Mouse (Mus musculus) CH12.LX (cell line): ENCODE data around the gene Igsf8. TPM values are rescaled to one million over a fixed set of nuclear protein-coding genes. Genes with fewer than 3 reads are reported as not detected.

Experiments used
- DNase-seq: peaks from one replicate; pipeline ENCODE4 v3.0.0-alpha.2; 2013; ENCODE audit errors: extremely low read depth
- H3K27ac ChIP-seq: 2 replicates; pipeline ENCODE4 v1.5.1; 2012; ENCODE audit warnings: low read depth, mild to moderate bottlenecking, control low read depth, moderate library complexity; ENCODE audit not compliant: insufficient read depth
- H3K27me3 ChIP-seq: replicated peaks from 2 replicates; pipeline ENCODE3; 2012; ENCODE audit warnings: inconsistent platforms
- H3K36me3 ChIP-seq, 2 experiments: replicated peaks in 1 of 2; 2 replicates each; pipeline versions ENCODE3 to v1.6.1; 2012; ENCODE audit warnings: inconsistent platforms in 1 of 2, low read length in 1 of 2, mild to moderate bottlenecking in 1 of 2, mixed read lengths in 1 of 2, moderate library complexity in 1 of 2; ENCODE audit not compliant: control insufficient read depth in 1 of 2, insufficient read depth in 1 of 2
- H3K4me1 ChIP-seq, 2 experiments: 2 replicates each; pipeline ENCODE4 v1.6.1; 2012; ENCODE audit warnings: inconsistent platforms in 1 of 2, moderate library complexity in 1 of 2; ENCODE audit not compliant: insufficient read depth in 2 of 2, control insufficient read depth in 1 of 2
- H3K4me2 ChIP-seq: 2 replicates; pipeline ENCODE4 v1.6.1; 2012; ENCODE audit warnings: low read depth, mild to moderate bottlenecking, control low read depth; ENCODE audit not compliant: poor library complexity, insufficient read depth, severe bottlenecking
- H3K4me3 ChIP-seq, 3 experiments: fragments of 150-350 bp in 1 of 3; sonication (generic) in 1 of 3; replicated peaks in 1 of 3; 2 replicates each; pipeline versions ENCODE3 to v1.5.1; 2011 to 2012; ENCODE audit warnings: low read depth in 2 of 3, low read length in 2 of 3, mild to moderate bottlenecking in 2 of 3, moderate library complexity in 2 of 3, control low read depth in 1 of 3, improper control_type of control experiment in 1 of 3, inconsistent platforms in 1 of 3, mixed read lengths in 1 of 3; ENCODE audit not compliant: poor library complexity in 1 of 3
- H3K79me2 ChIP-seq: replicated peaks from 2 replicates; pipeline ENCODE4 v1.6.1; 2012; ENCODE audit warnings: mild to moderate bottlenecking, moderate library complexity; ENCODE audit not compliant: control insufficient read depth, poor library complexity, insufficient read depth, severe bottlenecking; ENCODE audit errors: extremely low read depth
- H3K9ac ChIP-seq: 2 replicates; pipeline ENCODE4 v1.6.1; 2012; ENCODE audit warnings: low read depth, mild to moderate bottlenecking, control low read depth, moderate library complexity; ENCODE audit not compliant: insufficient read depth
- H3K9me3 ChIP-seq: replicated peaks from 2 replicates; pipeline ENCODE3; 2012; ENCODE audit warnings: low read length, inconsistent platforms, mixed read lengths
- BHLHE40 ChIP-seq: IDR thresholded peaks from 2 replicates; pipeline ENCODE4 v1.6.1; 2011; ENCODE audit warnings: mild to moderate bottlenecking, low read depth, low read length, improper control_type of control experiment
- CTCF ChIP-seq, 2 experiments: IDR thresholded peaks in 1 of 2; conservative IDR thresholded peaks in 1 of 2; 2 replicates each; pipeline ENCODE4 v1.5.1; 2011 to 2012; ENCODE audit warnings: low read depth in 2 of 2, low read length in 2 of 2, improper control_type of control experiment in 1 of 2, inconsistent platforms in 1 of 2, mild to moderate bottlenecking in 1 of 2, moderate library complexity in 1 of 2
- E2F4 ChIP-seq: IDR thresholded peaks from 2 replicates; pipeline ENCODE4 v1.6.1; 2011; ENCODE audit warnings: low read depth, low read length, improper control_type of control experiment; ENCODE audit not compliant: insufficient replicate concordance
- ELF1 ChIP-seq: IDR thresholded peaks from 2 replicates; pipeline ENCODE4 v1.6.1; 2014; ENCODE audit warnings: low read depth, mild to moderate bottlenecking, inconsistent platforms, low read length, improper control_type of control experiment
- EP300 ChIP-seq: IDR thresholded peaks from 2 replicates; pipeline ENCODE4 v1.6.1; 2011; ENCODE audit warnings: low read length, improper control_type of control experiment
- JUN ChIP-seq: IDR thresholded peaks from 2 replicates; pipeline ENCODE4 v1.6.1; 2011; ENCODE audit warnings: low read depth, mild to moderate bottlenecking, low read length, improper control_type of control experiment, moderate library complexity; ENCODE audit not compliant: insufficient read depth
- JUND ChIP-seq: conservative IDR thresholded peaks from 2 replicates; pipeline ENCODE4 v1.6.1; 2011; ENCODE audit warnings: low read depth, low read length, improper control_type of control experiment
- MXI1 ChIP-seq: IDR thresholded peaks from 2 replicates; pipeline ENCODE4 v1.6.1; 2011; ENCODE audit warnings: mild to moderate bottlenecking, low read depth, low read length, improper control_type of control experiment
- MYC ChIP-seq: IDR thresholded peaks from 2 replicates; pipeline ENCODE4 v1.6.1; 2011; ENCODE audit warnings: low read depth, mild to moderate bottlenecking, improper control_type of control experiment, low read length
- NELFE ChIP-seq: IDR thresholded peaks from 2 replicates; pipeline ENCODE4 v1.6.1; 2011; ENCODE audit warnings: low read depth, low read length, improper control_type of control experiment
- NRF1 ChIP-seq: IDR thresholded peaks from 2 replicates; pipeline ENCODE4 v1.6.1; 2014; ENCODE audit warnings: low read depth, mild to moderate bottlenecking, inconsistent platforms, low read length, improper control_type of control experiment, moderate library complexity
- POLR2A ChIP-seq: IDR thresholded peaks from 2 replicates; pipeline ENCODE4 v1.6.1; 2011; ENCODE audit warnings: low read depth, mild to moderate bottlenecking, improper control_type of control experiment, low read length
- RCOR1 ChIP-seq: conservative IDR thresholded peaks from 2 replicates; pipeline ENCODE4 v1.6.1; 2012; ENCODE audit warnings: low read depth, mild to moderate bottlenecking, inconsistent platforms, low read length, improper control_type of control experiment
- SMC3 ChIP-seq: IDR thresholded peaks from 2 replicates; pipeline ENCODE4 v1.6.1; 2011; ENCODE audit warnings: low read depth, low read length, improper control_type of control experiment
- UBTF ChIP-seq: IDR thresholded peaks from 2 replicates; pipeline ENCODE4 v1.6.1; 2012; ENCODE audit warnings: low read depth, mild to moderate bottlenecking, inconsistent platforms, low read length, improper control_type of control experiment, moderate library complexity
- USF1 ChIP-seq: IDR thresholded peaks from 2 replicates; pipeline ENCODE4 v1.6.1; 2014; ENCODE audit warnings: low read depth, mild to moderate bottlenecking, inconsistent platforms, low read length, improper control_type of control experiment
- ZKSCAN1 ChIP-seq: IDR thresholded peaks from 2 replicates; pipeline ENCODE4 v1.6.1; 2012; ENCODE audit warnings: low read depth, inconsistent platforms, low read length, improper control_type of control experiment, borderline replicate concordance
- dilution Hi-C: fragments of 300-500 bp; cut with MboI; formaldehyde crosslinking; loops from 2 replicates; pipeline ENCODE4 v1.14.3; 2020; ENCODE audit warnings: low sequenced_read_pairs; ENCODE audit not compliant: extremely low pct_unique_long_range_greater_than_20kb, extremely low pct_ligation_motif_present
- in situ Hi-C: fragments of 300-500 bp; cut with MboI; formaldehyde crosslinking; loops from 3 replicates; pipeline ENCODE4 v1.14.3; 2019; ENCODE audit warnings: low sequenced_read_pairs, low pct_ligation_motif_present, low pct_unique_long_range_greater_than_20kb, mixed read lengths
- polyA plus RNA-seq: library from polyadenylated mRNA; unstranded; fragments of >175 nt; gene quantifications from 2 replicates; pipeline ENCODE4 v1.2.1, GENCODE M21; 2012; ENCODE audit warnings: low read depth; ENCODE audit not compliant: insufficient read length
- total RNA-seq, 2 experiments: library from RNA; depleted of rRNA; stranded (reverse); fragments of 300-350 nt in 1 of 2; fragments of >200 nt in 1 of 2; gene quantifications; 2 replicates each; pipeline ENCODE4 v1.2.3; 2012 to 2014

Igsf8 gene
- total and polyA plus RNA-seq, 3 experiments = 7.4 to 37.0 (median 25.9) TPM

DNA sequence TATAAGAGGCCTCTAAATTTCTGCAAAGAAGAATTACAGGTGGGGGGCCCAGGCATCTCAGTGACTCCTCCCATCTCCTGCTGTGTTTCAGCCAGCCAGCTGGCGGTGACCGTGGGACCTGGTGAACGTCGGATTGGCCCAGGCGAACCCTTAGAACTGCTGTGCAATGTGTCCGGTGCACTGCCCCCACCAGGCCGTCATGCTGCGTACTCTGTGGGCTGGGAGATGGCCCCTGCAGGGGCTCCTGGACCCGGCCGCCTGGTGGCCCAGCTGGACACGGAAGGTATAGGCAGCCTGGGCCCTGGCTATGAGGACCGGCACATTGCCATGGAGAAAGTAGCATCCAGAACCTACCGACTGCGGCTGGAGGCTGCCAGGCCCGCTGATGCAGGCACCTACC, 56.5 kb downstream of the Igsf8 start:
- DNase-seq = no peak
- H3K4me3 ChIP-seq = no peak overlapping the region
- TF ChIP-seq UBTF (no peak), BHLHE40 (no peak), EP300 (no peak), JUN (no peak), E2F4 (no peak), ZKSCAN1 (no peak), MXI1 (no peak), SMC3 (no peak), RCOR1 (no peak), NELFE (no peak), MYC (no peak), POLR2A (no peak), ELF1 (no peak), JUND (no peak), USF1 (no peak), CTCF (conservative IDR thresholded peaks at IDR 0.05 in 1 of 2, IDR thresholded peaks at IDR 0.05 in 1 of 2; ENCODE audit: low read depth in 2 of 2, low read length in 2 of 2) (no peak)
- no peak overlapping the region for H3K4me2 ChIP-seq
- no peaks in the 10 kb centered on the region for H3K79me2 ChIP-seq
- H3K4me1 ChIP-seq = peaks cover 3 to 29% of the 10 kb centered on the region in 2 experiments; a peak in 3 of 4 replicates
- H3K36me3 ChIP-seq = peaks cover 15 to 51% of the 10 kb centered on the region in 2 experiments
- H3K27ac ChIP-seq = no peak overlapping the region
- dilution Hi-C loops (no loop called here), in situ Hi-C loops (loop anchor here (25.0 kb wide), 2 partner anchors 281 to 506 kb away; partner anchors contain the start of gene Vangl2)
- no peaks in the 10 kb centered on the region for H3K9me3 ChIP-seq
- H3K9ac ChIP-seq = no peak overlapping the region
- H3K27me3 ChIP-seq = no peaks in the 10 kb centered on the region

DNA sequence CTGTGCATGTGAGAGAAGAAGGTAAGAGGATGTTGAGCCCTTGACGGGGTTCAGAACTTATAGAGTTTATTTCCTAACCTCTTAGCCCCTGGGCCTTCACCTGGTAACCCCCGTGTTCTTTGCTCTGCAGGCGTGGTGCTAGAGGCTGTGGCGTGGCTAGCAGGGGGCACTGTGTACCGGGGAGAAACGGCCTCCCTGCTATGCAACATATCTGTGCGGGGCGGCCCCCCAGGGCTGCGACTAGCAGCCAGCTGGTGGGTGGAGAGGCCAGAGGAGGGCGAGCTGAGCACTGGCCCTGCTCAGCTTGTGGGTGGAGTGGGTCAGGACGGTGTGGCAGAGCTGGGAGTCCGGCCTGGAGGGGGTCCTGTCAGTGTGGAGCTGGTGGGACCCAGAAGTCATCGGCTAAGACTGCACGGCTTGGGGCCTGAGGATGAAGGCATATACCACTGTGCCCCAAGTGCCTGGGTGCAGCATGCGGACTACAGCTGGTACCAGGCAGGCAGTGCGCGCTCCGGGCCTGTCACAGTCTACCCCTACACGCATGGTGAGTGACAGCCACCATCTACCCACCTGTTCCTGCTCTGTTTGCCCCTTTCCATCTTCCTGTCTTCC, 57.1 kb downstream of the Igsf8 start:
- no peak overlapping the region for H3K4me2 ChIP-seq
- dilution Hi-C loops = no loop called here
- H3K9ac ChIP-seq = no peak overlapping the region
- no peak overlapping the region for H3K4me3 ChIP-seq
- no peaks in the 10 kb centered on the region for H3K9me3 ChIP-seq
- peaks cover 15 to 51% of the 10 kb centered on the region in 2 experiments for H3K36me3 ChIP-seq
- peaks cover 0 to 24% of the 10 kb centered on the region in 2 experiments; a peak in 2 of 4 replicates for H3K4me1 ChIP-seq
- H3K79me2 ChIP-seq = no peaks in the 10 kb centered on the region
- H3K27ac ChIP-seq = no peak overlapping the region
- no peak for TF ChIP-seq NRF1
- DNase-seq = no peak
- H3K27me3 ChIP-seq = no peaks in the 10 kb centered on the region
- in situ Hi-C loops = loop anchor here (25.0 kb wide), 2 partner anchors 281 to 506 kb away; partner anchors contain the start of gene Vangl2
